Mouse (Mus musculus) E14TG2a.4 (cell line): ENCODE data around the gene Cmtm2b.

ENCODE experiments used
- CTCF ChIP-seq: conservative IDR thresholded peaks from 2 replicates; pipeline ENCODE4 v1.5.1; 2014; ENCODE audit warnings: low read length
- NANOG ChIP-seq: IDR thresholded peaks from 2 replicates; pipeline ENCODE4 v1.6.1; 2014; ENCODE audit warnings: borderline replicate concordance, low read length, mixed read lengths

DNA sequence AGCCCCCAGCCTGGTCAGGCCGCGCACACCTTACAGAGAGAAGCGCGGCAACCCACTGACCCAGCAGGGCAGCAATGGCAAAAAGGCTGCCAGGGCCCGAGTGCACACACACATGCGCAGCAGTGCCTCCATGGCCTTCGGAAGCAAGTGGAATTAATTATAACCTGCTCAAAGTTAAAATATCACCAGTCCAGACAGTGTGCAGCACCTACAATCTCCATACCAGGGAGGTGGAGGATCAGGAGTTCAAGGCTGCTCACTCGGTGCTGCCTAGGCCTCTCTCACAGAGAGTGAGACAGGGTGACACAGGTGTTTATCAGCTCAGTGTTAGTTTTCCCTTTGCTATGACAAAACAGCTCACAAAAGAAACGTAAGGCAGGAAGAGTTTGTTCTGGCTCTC lies 43.7 kb downstream of the Cmtm2b start:
- TF ChIP-seq CTCF (no peak), NANOG (no peak)
